Comparison of ENCODE assay signal across 9 mouse cellular contexts in the genomic region with DNA sequence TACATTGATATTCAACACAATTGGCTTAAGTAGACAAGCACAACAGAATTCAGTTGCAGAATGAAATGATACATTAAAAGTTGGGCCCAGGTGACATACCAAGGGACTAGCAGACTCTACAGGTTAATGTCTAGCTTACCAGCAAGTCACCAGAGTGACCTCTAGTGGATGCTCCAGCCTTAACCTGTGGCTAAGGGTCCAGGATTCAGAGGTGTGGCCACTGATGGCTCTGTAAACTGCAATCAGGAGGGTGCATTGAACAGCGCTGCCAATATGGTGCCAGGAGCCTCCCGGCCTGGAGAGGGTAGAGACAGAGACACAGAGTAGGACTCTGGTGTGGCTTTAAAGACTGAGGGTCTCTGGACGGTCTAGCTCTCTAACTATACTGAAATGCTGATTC. TPM values are rescaled to one million over a fixed set of nuclear protein-coding genes. Genes with fewer than 3 reads are reported as not detected.
DNase-seq lines count a peak whose midpoint lies in the region; ATAC-seq and TF ChIP-seq lines count a peak whose summit lies in the region.
"Had no signal": no experiment of that assay in that cellular context is flagged by ENCODE, and none has a peak within 500 bp of the region (broad histone marks: within the 10 kb centered on the region; RNA-seq: fewer than 3 reads in every experiment).

No protein-coding gene starts in this region.

- peak; percentile 37 for DNase-seq in limb, embryonic 11.5 days (ENCODE audit: low spot score)
- DNase-seq in limb, embryonic 10.5 days (ENCODE audit: low spot score), result no peak
- peak; percentile 4 for DNase-seq in naive thymus-derived CD4-positive, alpha-beta T cell, adult 2 months (ENCODE audit: low read depth)
- no peak for DNase-seq in frontal cortex, postnatal 36 days (ENCODE audit: low spot score in 2 of 2)
- no peak for DNase-seq in heart, adult 11 months

- no peaks in the 10 kb centered on the region for H3K27me3 ChIP-seq in limb, embryonic 11.5 days (ENCODE audit: control insufficient read depth, insufficient read depth, low read length)
- no peaks in the 10 kb centered on the region for H3K27me3 ChIP-seq in limb, embryonic 10.5 days (ENCODE audit: low read depth, poor library complexity, severe bottlenecking)
- H3K27me3 ChIP-seq in intestine, postnatal 0 days (replicated peaks; ENCODE audit: control insufficient read depth, insufficient read depth, low read length), result no peaks in the 10 kb centered on the region
- no peaks in the 10 kb centered on the region for H3K27me3 ChIP-seq in hindbrain, embryonic 12.5 days
- H3K27me3 ChIP-seq: lung, embryonic 15.5 days had no signal

- peak; percentile 71 for TF ChIP-seq CTCF in intestine, postnatal 0 days (IDR thresholded peaks at IDR 0.05; ENCODE audit: low read depth)

- no peaks in the 10 kb centered on the region for H3K9me3 ChIP-seq in limb, embryonic 11.5 days (ENCODE audit: control insufficient read depth, low read length)
- no peaks in the 10 kb centered on the region for H3K9me3 ChIP-seq in limb, embryonic 10.5 days (replicated peaks)
- no peaks in the 10 kb centered on the region for H3K9me3 ChIP-seq in intestine, postnatal 0 days (ENCODE audit: control insufficient read depth)
- H3K9me3 ChIP-seq in hindbrain, embryonic 12.5 days (replicated peaks), result no peaks in the 10 kb centered on the region
- H3K9me3 ChIP-seq: lung, embryonic 15.5 days had no signal

- ATAC-seq in limb, embryonic 11.5 days (ENCODE audit: insufficient number of reproducible peaks, low FRiP score, low TSS enrichment, low read depth), result no peak
- peak; percentile 47 for ATAC-seq in cerebellum, adult (ENCODE audit: insufficient number of reproducible peaks, low FRiP score, low TSS enrichment)
- ATAC-seq in intestine, postnatal 0 days, result no peak
- ATAC-seq in hindbrain, embryonic 12.5 days (ENCODE audit: low FRiP score), result no peak

- no peaks in the 10 kb centered on the region for H3K36me3 ChIP-seq in limb, embryonic 11.5 days (ENCODE audit: control insufficient read depth, insufficient read depth, low read length)
- no peaks in the 10 kb centered on the region for H3K36me3 ChIP-seq in limb, embryonic 10.5 days
- no peaks in the 10 kb centered on the region for H3K36me3 ChIP-seq in intestine, postnatal 0 days (ENCODE audit: control insufficient read depth, insufficient read depth)
- H3K36me3 ChIP-seq in hindbrain, embryonic 12.5 days, result no peaks in the 10 kb centered on the region
- H3K36me3 ChIP-seq: lung, embryonic 15.5 days had no signal

- H3K27ac ChIP-seq in limb, embryonic 11.5 days (replicated peaks; ENCODE audit: low read depth, low read length), result no peak overlapping the region
- no peak overlapping the region for H3K27ac ChIP-seq in limb, embryonic 10.5 days
- no peak overlapping the region for H3K27ac ChIP-seq in intestine, postnatal 0 days (ENCODE audit: low read depth, low read length)
- no peak overlapping the region for H3K27ac ChIP-seq in hindbrain, embryonic 12.5 days
- H3K27ac ChIP-seq: lung, embryonic 15.5 days had no signal

- no peaks in the 10 kb centered on the region for H3K4me1 ChIP-seq in limb, embryonic 11.5 days (ENCODE audit: control insufficient read depth, insufficient read depth, low read length)
- H3K4me1 ChIP-seq in limb, embryonic 10.5 days, result no peaks in the 10 kb centered on the region
- no peaks in the 10 kb centered on the region for H3K4me1 ChIP-seq in intestine, postnatal 0 days (replicated peaks; ENCODE audit: control insufficient read depth, insufficient read depth, low read length)
- H3K4me1 ChIP-seq in hindbrain, embryonic 12.5 days, result 0 out of 2 replicates have a peak, but pooled peaks cover under 1% of the 10 kb centered on the region

- H3K4me3 ChIP-seq in limb, embryonic 11.5 days (ENCODE audit: low read depth, low read length), result no peak overlapping the region
- no peak overlapping the region for H3K4me3 ChIP-seq in limb, embryonic 10.5 days
- H3K4me3 ChIP-seq in intestine, postnatal 0 days (ENCODE audit: low read depth, low read length), result no peak overlapping the region
- H3K4me3 ChIP-seq in hindbrain, embryonic 12.5 days, result no peak overlapping the region
- H3K4me3 ChIP-seq: lung, embryonic 15.5 days had no signal

- H3K9ac ChIP-seq in limb, embryonic 11.5 days (ENCODE audit: low read length), result no peak overlapping the region
- no peak overlapping the region for H3K9ac ChIP-seq in intestine, postnatal 0 days (ENCODE audit: low read depth, low read length)
- H3K9ac ChIP-seq in hindbrain, embryonic 12.5 days, result no peak overlapping the region
- H3K9ac ChIP-seq: lung, embryonic 15.5 days had no signal

- H3K4me2 ChIP-seq in limb, embryonic 11.5 days (ENCODE audit: low read depth, severe bottlenecking), result no peak overlapping the region
- H3K4me2 ChIP-seq in intestine, postnatal 0 days (replicated peaks; ENCODE audit: low read depth), result no peak overlapping the region
- H3K4me2 ChIP-seq in hindbrain, embryonic 12.5 days (replicated peaks), result no peak overlapping the region
- H3K4me2 ChIP-seq: lung, embryonic 15.5 days had no signal

- 18% methylated on average over 3 of the region's 3 CpGs for WGBS in limb, embryonic 11.5 days
- 21% methylated on average over 3 of the region's 3 CpGs for WGBS in limb, embryonic 10.5 days
- WGBS in intestine, postnatal 0 days, result 36% methylated on average over 3 of the region's 3 CpGs
- WGBS in hindbrain, embryonic 12.5 days, result 21% methylated on average over 3 of the region's 3 CpGs

RNA-seq across cellular contexts. Expression of gene Serpinb1b, which starts 2.0 kb away (rescaled TPM):
- polyA plus RNA-seq in limb, embryonic 11.5 days (2014; fragmentation: Nextera tagmentation; extraction: Ambion mirVana), result not detected in 2 replicates
- not detected in 2 replicates for polyA plus RNA-seq in limb, embryonic 10.5 days (2016; fragmentation: Nextera tagmentation; extraction: Ambion mirVana)
- 0.17 and 0.20 TPM in 2 replicates for polyA plus RNA-seq in intestine, postnatal 0 days (2015; fragmentation: Nextera tagmentation; extraction: Ambion mirVana)
- 4.9 and 6.1 TPM in 2 replicates for polyA plus RNA-seq in hindbrain, embryonic 12.5 days (2016; fragmentation: Nextera tagmentation; extraction: Ambion mirVana)
- polyA plus RNA-seq: lung, embryonic 15.5 days had no signal

RNA-seq across cellular contexts. Expression of gene Serpinb9b, which starts 53.1 kb away (rescaled TPM):
- not detected in 2 replicates for polyA plus RNA-seq in limb, embryonic 11.5 days (2014; fragmentation: Nextera tagmentation; extraction: Ambion mirVana)
- polyA plus RNA-seq in limb, embryonic 10.5 days (2016; fragmentation: Nextera tagmentation; extraction: Ambion mirVana), result not detected in 2 replicates
- 1.5 and 1.9 TPM in 2 replicates for polyA plus RNA-seq in intestine, postnatal 0 days (2015; fragmentation: Nextera tagmentation; extraction: Ambion mirVana)
- 0.10 and 0.31 TPM in 2 replicates for polyA plus RNA-seq in hindbrain, embryonic 12.5 days (2016; fragmentation: Nextera tagmentation; extraction: Ambion mirVana)

Comparison
In these comparisons a context has a peak if more than half of its experiments do, and no peak if none do; other contexts are left out.
1. DNase-seq: peak in limb, embryonic 11.5 days (single experiment) and naive thymus-derived CD4-positive, alpha-beta T cell, adult 2 months (single experiment); none in limb, embryonic 10.5 days (single experiment), frontal cortex, postnatal 36 days (0 of 2) and heart, adult 11 months (single experiment).